Mouse (Mus musculus): ENCODE measurements around the gene Tubb5.

The Tubb5 gene

GRCm38 (mm10) chr17:35795656-35796055 is 42.5 kb downstream of the Tubb5 start:
- DNase-seq (ENCODE audit: low read depth): no peak

DNA sequence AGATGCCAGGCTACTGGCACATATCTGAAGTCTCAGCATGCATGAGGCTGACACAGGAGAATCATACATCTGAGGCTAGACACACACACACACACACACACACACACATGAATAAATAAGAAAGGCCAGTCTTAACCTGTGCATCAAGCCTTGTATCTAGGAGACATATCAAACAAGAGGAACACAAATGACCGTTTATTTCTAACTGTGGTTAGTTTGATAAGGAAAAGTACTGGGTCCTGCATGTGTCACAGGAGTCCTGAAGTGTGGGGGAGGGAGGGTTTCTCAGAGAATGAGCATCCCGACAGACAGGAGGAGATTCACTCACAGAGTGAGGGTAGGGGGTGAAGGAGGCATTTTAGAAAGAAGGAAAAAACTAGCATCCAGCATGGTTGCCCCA is 43.0 kb downstream of the Tubb5 start:
- DNase-seq (ENCODE audit: low read depth): no peak

GRCm38 (mm10) chr17:35792837-35793236 is 45.3 kb downstream of the Tubb5 start:
- no peak for DNase-seq (ENCODE audit: low read depth)

DNA sequence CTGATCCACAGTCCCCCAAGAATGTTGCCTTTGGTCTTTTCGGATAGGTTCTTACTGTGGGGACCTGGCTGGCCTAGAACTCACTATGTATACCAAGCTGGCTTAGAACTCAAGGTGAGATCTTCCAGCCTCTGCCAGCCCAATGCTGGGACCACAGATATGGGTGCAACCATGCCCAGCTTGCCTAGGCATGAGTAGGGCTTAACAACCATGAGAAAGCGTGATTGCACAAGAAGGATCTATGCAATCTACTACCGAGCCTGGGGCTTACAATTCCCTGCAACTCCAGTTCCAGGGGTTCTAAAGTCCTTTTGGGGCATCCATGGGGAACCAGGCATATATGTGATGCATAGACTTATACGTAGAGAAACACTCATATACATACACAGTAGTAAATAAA is 47.2 kb downstream of the Tubb5 start:
- no peak for DNase-seq (ENCODE audit: low read depth)

- DNase-seq (ENCODE audit: low read depth): no peak
Observed at GRCm38 (mm10) chr17:35788025-35788424, 50.1 kb downstream of the Tubb5 start.

DNA sequence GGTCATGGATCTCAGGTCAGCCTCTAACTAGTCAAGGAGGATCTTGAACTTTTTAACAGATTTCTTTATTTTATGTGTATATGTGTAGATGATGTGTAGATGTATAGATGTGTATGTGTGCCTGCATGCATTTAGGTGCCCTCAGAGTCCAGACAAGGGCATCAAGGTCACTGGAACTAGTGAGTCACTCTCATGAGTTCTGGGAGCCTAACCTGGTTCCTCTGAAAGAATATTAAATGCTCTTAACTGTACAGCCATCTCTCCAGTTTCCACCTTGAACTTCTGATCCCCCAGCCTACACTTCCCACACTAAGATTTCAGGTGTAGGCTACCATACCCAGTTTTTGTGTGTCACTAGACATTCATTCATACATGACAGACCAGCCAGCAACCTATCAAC is 50.6 kb downstream of the Tubb5 start:
- no peak for DNase-seq (ENCODE audit: low read depth)

- DNase-seq (ENCODE audit: low read depth): no peak
Observed at GRCm38 (mm10) chr17:35785140-35785539, 53.0 kb downstream of the Tubb5 start.

DNA sequence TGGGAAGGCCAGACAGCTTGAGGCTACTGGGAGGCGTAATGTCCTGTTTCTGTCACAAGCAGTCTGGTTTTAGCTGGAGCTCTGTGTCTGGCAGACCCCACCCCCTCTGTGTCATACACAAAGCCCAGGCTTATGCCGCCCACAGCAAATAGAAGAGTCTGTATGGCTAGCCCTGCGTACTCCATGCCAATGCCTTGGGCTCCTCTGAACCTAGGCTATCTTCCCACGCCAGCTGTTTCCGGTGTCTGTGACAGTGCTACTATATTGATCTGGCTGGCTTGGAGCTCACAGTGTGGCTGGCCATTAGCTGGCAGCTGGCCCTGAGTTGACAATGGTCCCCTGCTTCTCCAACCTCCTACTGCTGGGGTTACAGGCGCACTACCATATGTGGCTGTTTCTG is 54.2 kb downstream of the Tubb5 start:
- DNase-seq (ENCODE audit: low read depth): no peak

Measured in fibroblast of lung, adult 2 months (primary cell).